Mouse (Mus musculus): Measurements from ENCODE around the gene Ch25h.

Ch25h gene

GRCm38 (mm10) chr19:34468216-34468615 lies 6.7 kb downstream of the Ch25h start:
- DNase-seq (ENCODE audit: low spot score), result no peak

- DNase-seq (ENCODE audit: low spot score), result no peak
These were observed 10.5 kb downstream of the Ch25h start for GRCm38 (mm10) chr19:34464453-34464852.

- no peak for DNase-seq (ENCODE audit: low spot score)
These were observed 13.4 kb downstream of the Ch25h start for GRCm38 (mm10) chr19:34461451-34462019.

- DNase-seq (ENCODE audit: low spot score), result no peak
These were observed 24.1 kb downstream of the Ch25h start for GRCm38 (mm10) chr19:34450784-34451370.

GRCm38 (mm10) chr19:34448851-34449250 lies 26.1 kb downstream of the Ch25h start:
- DNase-seq (ENCODE audit: low spot score), result no peak

- no peak for DNase-seq (ENCODE audit: low spot score)
These were observed 29.5 kb downstream of the Ch25h start for GRCm38 (mm10) chr19:34445410-34446012.

- DNase-seq (ENCODE audit: low spot score), result no peak
These were observed 30.2 kb downstream of the Ch25h start for GRCm38 (mm10) chr19:34444785-34445184.

- no peak for DNase-seq (ENCODE audit: low spot score)
These were observed 33.0 kb downstream of the Ch25h start for GRCm38 (mm10) chr19:34441979-34442378.

- no peak for DNase-seq (ENCODE audit: low spot score)
These were observed 39.8 kb downstream of the Ch25h start for GRCm38 (mm10) chr19:34435197-34435611.

- DNase-seq (ENCODE audit: low spot score), result no peak
These were observed 43.6 kb downstream of the Ch25h start for GRCm38 (mm10) chr19:34431314-34431713.

GRCm38 (mm10) chr19:34423783-34424335 lies 51.1 kb downstream of the Ch25h start:
- DNase-seq (ENCODE audit: low spot score), result no peak

All from ovary, postnatal 14 days (tissue).